Mouse (Mus musculus) T-helper 2 cell (primary cell): Measurements from ENCODE around the gene Heca.
"Not testable (repeated sequence)": the region's sequence is repeated elsewhere in the genome, so short reads cannot be mapped to it uniquely, and the experiment has no call there.

Experiments used
- in situ Hi-C: fragments of 300-600 bp; cut with MboI, MseI; formaldehyde crosslinking; loops from one replicate; pipeline ENCODE4 v1.15.1; 2025; ENCODE audit warnings: high pct_unique_total_duplicates

The Heca gene

DNA sequence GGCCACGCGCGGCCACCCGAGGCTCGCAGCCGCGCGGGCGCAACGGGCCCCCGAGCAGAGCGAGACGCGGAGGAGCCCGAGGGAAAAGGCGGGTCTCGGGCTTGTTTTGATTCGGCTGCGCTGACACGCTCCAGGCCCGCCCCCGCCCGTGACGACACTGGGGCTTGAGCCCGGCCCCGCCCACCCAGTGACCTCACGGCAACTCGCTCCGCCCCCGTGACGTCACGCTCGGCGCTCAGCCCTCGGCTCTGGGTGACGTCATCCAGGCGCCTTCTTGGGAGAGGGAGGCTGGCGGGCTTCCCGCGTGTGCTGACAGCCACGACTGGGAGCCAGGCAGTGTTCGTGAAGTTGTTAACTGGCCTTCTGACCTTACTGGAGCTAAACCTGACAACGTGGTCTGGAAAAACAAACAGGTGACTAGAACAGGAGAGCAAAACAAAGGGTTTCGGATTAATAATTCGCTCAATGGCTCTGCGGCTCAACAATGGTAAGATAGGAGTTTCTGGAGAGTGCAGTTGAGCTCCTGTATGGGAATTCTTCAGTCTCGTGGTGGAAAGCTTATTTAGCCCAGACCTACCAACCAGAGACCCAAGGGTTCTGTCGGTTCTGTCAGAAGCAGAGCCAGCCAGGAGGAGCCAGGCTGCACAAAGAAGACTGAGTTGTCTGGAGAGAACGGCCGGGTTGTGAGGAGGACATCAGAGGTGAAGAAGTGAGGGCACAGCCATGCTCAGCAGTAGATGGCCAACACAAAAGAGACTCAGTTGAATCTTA lies at the start of gene Heca:
TSS of gene Heca (minus strand) at position 108 of the 771 bp plus-strand sequence.
- in situ Hi-C loops = no loop called here

DNA sequence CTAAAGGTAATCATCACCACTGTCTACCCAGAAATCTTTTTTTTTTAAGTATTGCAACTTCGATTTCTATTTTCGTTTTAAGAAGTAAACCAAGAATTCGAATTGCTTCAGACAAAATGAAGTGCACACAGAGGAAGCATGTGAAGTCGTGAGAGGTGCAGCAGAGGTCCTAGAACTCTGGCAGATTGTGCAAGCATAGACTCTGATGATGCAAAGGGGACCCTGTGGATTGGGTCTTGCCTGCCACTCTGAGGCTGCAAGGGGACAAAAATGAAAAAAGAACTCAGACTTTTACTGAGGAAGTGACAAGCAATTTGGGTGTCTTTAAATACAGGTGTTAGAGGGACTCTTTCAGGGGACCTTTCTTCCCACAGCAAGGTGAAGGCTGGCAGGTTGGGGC lies 42.7 kb upstream of the Heca start:
- in situ Hi-C loops = no loop called here

DNA sequence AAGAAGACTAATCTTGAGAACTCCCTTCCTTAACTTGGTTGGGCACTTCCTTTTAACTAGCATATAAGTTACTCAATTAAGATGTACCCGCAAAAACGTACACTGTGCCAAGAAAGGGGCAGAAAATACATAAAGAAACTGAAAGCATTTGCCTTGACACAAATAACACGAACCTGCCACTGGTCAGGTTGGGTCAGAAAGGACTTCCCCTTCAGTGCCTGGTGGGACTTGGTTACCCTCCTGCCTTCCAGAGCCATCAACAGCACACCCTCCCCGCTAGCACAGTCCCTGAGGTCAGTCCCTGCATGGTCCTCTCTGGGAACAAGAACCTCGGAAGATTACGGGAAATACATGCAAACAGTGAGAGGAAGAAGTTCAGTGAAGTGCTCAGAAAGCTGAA lies 41.3 kb upstream of the Heca start:
- in situ Hi-C loops = no loop called here

GRCm38 (mm10) chr10:17987823-17988423 lies 40.1 kb upstream of the Heca start:
- in situ Hi-C loops = no loop called here

DNA sequence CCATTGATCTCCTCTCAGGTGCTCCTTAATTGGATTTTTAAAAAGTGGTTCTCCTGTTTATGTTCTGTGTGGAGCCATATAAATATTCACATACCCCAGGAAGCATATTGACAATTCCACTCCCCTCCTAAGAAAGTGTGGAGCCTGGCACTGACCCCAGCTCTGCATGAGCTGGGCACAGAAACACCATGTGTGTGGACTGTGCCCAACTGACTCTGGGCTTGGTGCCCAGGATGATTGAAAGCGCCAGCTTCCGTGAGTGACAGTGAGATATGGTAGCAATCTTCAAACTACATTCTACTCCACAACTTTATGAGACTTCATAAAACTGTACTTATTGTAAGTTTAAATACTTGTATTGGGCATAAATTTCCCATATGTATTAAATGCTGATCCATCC lies 35.4 kb upstream of the Heca start:
- in situ Hi-C loops = no loop called here

GRCm38 (mm10) chr10:17966090-17966489 lies 18.2 kb upstream of the Heca start:
- in situ Hi-C loops = no loop called here

DNA sequence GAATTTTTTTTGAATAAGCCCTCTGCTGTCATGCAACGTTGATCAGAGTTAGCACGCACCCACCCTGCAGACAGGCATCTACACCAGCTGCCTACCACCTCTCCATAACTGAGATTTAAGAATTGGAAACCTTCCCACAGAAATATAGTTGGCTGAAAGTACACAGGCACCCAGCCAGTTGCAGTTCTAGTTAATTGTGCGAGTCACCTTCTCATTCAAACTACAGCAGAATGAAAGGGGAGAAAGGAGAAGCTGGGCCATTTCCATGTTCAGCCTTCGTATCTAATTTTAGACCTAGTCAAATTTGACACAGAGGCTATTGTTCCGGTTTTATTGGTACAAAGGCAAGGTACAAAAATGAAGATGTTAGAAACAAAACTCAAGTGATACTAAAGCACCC lies 2.9 kb upstream of the Heca start:
- in situ Hi-C loops = no loop called here

- in situ Hi-C loops = no loop called here
Observed at GRCm38 (mm10) chr10:17947175-17947906, 526 bp downstream of the Heca start.

GRCm38 (mm10) chr10:17946799-17947174 lies 1.1 kb downstream of the Heca start:
- in situ Hi-C loops = not testable (repeated sequence)

GRCm38 (mm10) chr10:17946046-17946445 lies 1.8 kb downstream of the Heca start:
- in situ Hi-C loops = no loop called here

GRCm38 (mm10) chr10:17933622-17934021 lies 14.2 kb downstream of the Heca start:
- in situ Hi-C loops = no loop called here

DNA sequence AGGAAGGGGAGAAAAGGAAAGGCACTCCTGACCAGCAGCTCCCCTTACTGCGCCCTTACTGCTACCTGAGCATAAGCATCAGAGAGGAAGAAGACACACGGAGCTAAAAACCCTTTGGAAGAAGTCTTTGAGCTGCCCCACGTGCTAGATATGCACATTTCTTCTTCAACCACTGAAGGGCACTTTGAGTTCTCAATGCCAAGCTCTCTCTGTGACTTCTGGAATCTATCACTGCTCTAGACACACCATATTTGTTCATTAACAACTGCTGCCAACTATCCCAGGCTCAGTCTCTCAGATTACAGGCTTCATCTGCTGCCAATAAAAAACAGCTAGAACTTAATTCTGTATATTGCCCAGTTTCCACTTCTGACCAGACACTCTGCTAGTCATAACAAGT lies 15.7 kb downstream of the Heca start:
- in situ Hi-C loops = no loop called here

DNA sequence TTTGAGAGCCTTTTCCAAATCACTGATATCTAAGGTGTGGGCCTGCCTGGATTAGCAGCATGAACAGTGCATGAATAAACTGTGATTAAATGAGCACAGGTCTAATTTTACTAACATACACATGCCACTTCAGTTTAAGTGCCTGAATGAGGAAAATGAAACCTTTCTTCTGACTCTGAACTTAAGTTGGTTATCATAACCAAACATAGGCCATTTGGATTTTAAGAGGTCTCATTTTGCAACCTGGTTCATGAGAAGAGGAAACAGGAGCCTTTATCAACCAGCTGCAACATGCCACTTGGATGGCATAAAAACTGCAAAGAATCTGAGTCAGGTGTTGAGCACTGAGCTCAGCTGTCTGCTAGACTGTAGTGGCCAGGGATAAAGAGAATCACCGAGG lies 16.7 kb downstream of the Heca start:
- in situ Hi-C loops = no loop called here

DNA sequence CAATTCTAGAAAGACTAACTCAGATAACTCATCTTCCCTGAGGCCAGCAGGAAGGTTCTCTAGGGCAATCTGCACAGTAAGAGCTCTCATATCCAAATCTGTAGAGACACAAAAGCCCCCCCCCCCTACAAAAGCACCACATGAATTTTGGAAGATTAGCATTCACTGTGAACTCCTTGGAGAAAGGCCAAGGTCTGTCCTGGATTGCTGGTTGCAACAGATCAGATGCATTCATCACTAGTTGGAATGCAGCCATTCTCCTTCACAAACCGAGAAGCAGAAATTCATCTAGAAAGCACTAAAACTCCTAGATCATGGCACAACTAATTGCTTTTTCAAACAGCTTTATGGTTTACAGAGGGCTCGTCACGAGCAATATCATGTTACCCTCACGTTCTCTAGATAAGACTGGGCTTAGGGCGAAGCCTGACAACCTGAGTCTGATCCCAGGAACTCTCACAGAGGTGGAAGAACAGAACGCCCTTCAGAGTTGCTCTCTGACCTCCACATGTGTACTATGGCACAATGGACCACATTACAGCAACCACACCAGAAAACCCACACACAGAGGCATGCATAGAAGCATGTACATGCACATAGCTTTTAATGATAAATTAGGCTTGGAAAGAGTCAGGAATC lies 17.3 kb downstream of the Heca start:
- in situ Hi-C loops = no loop called here

- in situ Hi-C loops = no loop called here
Observed at GRCm38 (mm10) chr10:17925200-17925599, 22.7 kb downstream of the Heca start.

DNA sequence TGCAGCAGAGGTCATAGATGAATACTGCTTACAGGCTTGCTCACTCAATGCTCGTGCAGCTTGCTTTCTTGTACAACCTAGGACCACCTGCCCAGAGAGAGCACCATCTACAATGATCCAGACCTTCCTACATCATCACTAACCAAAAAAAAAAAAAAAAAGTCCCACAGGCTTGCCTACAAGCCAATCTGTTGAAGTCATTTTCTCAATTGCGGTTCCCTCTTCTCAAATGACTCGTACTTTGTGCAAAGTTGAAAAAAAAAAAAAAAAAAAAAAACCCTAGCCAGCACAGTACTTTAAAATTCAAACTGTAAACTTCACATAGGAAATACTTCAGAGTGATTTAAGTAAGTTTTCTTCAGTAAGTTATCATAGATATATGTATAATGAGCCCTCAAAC lies 23.7 kb downstream of the Heca start:
- in situ Hi-C loops = no loop called here

GRCm38 (mm10) chr10:17921381-17921780 lies 26.5 kb downstream of the Heca start:
- in situ Hi-C loops = no loop called here

- in situ Hi-C loops = no loop called here
Observed at GRCm38 (mm10) chr10:17919971-17920370, 27.9 kb downstream of the Heca start.

- in situ Hi-C loops = no loop called here
Observed at GRCm38 (mm10) chr10:17919032-17919431, 28.8 kb downstream of the Heca start.

GRCm38 (mm10) chr10:17908731-17909130 lies 39.1 kb downstream of the Heca start:
- in situ Hi-C loops = no loop called here

- in situ Hi-C loops = not testable (repeated sequence)
Observed at GRCm38 (mm10) chr10:17906405-17906804, 41.5 kb downstream of the Heca start.

- in situ Hi-C loops = no loop called here
Observed at GRCm38 (mm10) chr10:17903449-17903848, 44.4 kb downstream of the Heca start.
